Mouse (Mus musculus): ENCODE measurements at regions not wholly inside any gene's neighbourhood (a gene's known extent, or its start where the extent isn't known, plus 50 kb on each side); places are given as distances from the start of the nearest gene placed in this dataset.

DNA sequence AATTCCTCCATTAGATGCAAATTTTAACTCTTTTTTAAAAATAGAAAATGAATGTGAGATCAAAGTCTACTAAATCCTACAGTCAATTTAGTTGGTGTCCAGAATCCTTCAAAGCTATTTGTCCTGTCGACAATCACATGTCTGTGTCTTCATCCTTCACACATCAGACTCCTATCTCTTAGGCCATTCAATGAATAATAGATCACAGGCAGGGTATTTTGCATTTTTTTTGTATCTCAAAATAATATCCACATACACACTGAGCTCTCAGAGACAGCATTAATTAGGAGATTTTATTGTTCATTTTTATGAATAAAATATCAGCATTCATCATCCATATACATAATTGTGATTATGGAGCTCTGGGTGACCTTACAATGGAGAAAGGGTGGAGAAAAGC lies 427.2 kb downstream of the Hao1 start:
- DNase-seq (ENCODE audit: low read depth), result peak; percentile 16
- TF ChIP-seq CTCF (IDR thresholded peaks at IDR 0.05; ENCODE audit: borderline replicate concordance, extremely low read depth, insufficient read depth, insufficient read length) (no peak), POLR2A (IDR thresholded peaks at IDR 0.05; ENCODE audit: borderline replicate concordance, extremely low read depth, insufficient read depth, insufficient read length, poor library complexity, severe bottlenecking) (no peak)

DNA sequence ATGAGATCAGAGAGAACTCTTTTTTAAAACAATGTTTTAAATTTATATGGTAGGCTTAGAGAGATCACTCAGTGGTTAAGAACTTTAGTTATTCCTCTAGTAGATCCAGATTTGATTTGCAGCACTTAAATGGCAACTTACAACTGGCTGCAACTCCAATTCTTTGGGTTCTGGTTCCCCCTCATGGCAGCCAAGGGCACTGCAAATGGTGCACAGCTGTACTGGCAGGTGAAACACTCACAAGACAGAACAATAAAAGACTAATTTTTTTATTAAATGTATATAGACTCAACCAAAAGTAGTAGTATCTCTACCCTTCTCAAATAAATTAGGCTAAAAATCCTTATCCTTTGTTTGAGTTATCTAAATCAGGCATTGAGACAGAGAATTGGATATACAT lies 446.9 kb downstream of the Hao1 start:
- TF ChIP-seq POLR2A (IDR thresholded peaks at IDR 0.05; ENCODE audit: borderline replicate concordance, extremely low read depth, insufficient read depth, insufficient read length, poor library complexity, severe bottlenecking) (no peak), CTCF (IDR thresholded peaks at IDR 0.05; ENCODE audit: borderline replicate concordance, extremely low read depth, insufficient read depth, insufficient read length) (peak; percentile 5; the same call in 1 of the 2 replicates)
- no peak for DNase-seq (ENCODE audit: low read depth)

DNA sequence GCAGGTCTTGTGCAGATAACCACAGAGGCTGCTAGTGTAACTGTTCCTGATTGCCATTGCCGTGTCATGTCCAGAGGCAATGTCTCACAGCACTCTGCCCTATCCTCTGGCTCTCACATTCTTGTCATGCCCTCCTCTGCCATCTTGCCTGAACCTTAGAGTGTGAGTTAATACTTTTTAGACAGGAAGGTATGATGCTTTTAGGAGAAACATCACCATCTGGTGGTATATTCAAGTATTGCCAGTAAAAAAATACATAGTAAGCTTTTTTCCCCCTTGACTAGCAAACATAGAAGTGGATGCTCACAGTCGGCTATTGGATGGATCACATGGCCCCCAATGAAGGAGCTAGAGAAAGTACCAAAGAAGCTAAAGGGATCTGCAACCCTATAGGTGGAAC lies 465.8 kb downstream of the Hao1 start:
- DNase-seq (ENCODE audit: low read depth), result no peak
- no peak for TF ChIP-seq POLR2A (IDR thresholded peaks at IDR 0.05; ENCODE audit: borderline replicate concordance, extremely low read depth, insufficient read depth, insufficient read length, poor library complexity, severe bottlenecking)
- no peak for TF ChIP-seq CTCF (IDR thresholded peaks at IDR 0.05; ENCODE audit: borderline replicate concordance, extremely low read depth, insufficient read depth, insufficient read length)

DNA sequence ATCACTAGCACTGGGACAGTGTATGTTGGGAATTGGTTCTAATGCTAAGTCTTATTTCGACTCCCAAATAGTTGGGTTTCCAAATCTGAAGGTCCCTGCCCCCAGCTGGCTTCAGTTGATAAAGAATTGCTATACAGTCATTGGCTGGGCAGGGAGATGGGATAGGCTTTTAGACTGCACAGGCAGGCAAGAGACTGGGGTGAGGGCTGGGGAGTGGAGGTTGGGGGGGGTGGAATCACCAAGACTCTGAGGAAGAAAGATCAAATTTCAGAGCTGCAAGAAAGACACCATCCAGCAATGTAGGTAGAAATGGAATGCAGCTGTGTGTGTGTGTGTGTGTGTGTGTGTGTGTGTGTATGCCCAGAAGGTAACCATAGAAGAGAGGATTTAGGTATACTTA lies 474.0 kb downstream of the Hao1 start:
- DNase-seq (ENCODE audit: low read depth), result no peak
- no peak for TF ChIP-seq POLR2A (IDR thresholded peaks at IDR 0.05; ENCODE audit: borderline replicate concordance, extremely low read depth, insufficient read depth, insufficient read length, poor library complexity, severe bottlenecking)
- no peak for TF ChIP-seq CTCF (IDR thresholded peaks at IDR 0.05; ENCODE audit: borderline replicate concordance, extremely low read depth, insufficient read depth, insufficient read length)

DNA sequence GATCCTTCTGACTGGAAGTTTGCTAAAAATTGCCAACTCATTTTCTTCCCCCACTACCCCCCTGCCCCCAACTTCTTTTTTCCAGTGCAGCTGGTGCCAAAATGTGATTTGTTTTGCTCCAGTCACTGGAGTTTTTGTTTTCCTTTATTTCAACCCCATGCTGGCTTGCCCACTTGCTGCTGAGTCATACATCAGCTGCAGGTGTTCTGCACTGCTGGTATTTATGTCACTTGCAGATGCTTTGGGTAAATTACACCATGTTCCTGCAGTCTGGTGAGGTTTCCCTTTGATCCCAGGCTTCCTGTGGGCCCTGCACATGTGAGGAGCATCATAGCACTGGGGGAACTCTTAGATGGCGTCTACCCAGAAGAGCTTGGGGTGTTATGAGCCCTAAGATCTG lies 476.2 kb downstream of the Hao1 start:
- peak; percentile 20 for DNase-seq (ENCODE audit: low read depth)
- TF ChIP-seq POLR2A (IDR thresholded peaks at IDR 0.05; ENCODE audit: borderline replicate concordance, extremely low read depth, insufficient read depth, insufficient read length, poor library complexity, severe bottlenecking) (no peak), CTCF (IDR thresholded peaks at IDR 0.05; ENCODE audit: borderline replicate concordance, extremely low read depth, insufficient read depth, insufficient read length) (no peak)

DNA sequence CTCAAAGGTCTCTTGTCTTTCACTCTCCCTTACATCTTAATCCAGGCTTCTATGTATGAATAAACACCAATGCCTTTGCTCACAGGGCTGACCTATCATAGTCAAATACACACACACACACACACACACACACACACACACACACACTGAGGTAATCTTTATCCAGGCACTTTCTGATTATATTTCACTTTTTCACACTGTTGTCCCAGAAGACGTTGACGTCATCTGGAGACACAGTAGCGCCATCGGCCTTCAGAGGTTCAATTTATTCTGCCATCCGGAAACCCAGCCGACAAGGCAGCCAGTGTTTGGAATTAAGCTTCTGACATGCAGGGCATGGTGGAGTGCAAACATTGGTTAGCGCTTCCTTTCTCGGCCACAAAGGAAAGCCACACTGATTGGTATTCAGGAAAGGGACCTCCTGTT lies 486.2 kb downstream of the Hao1 start:
- DNase-seq (ENCODE audit: low read depth), result peak; percentile 83
- no peak for TF ChIP-seq CTCF (IDR thresholded peaks at IDR 0.05; ENCODE audit: borderline replicate concordance, extremely low read depth, insufficient read depth, insufficient read length)
- TF ChIP-seq POLR2A (IDR thresholded peaks at IDR 0.05; ENCODE audit: borderline replicate concordance, extremely low read depth, insufficient read depth, insufficient read length, poor library complexity, severe bottlenecking), result no peak

DNA sequence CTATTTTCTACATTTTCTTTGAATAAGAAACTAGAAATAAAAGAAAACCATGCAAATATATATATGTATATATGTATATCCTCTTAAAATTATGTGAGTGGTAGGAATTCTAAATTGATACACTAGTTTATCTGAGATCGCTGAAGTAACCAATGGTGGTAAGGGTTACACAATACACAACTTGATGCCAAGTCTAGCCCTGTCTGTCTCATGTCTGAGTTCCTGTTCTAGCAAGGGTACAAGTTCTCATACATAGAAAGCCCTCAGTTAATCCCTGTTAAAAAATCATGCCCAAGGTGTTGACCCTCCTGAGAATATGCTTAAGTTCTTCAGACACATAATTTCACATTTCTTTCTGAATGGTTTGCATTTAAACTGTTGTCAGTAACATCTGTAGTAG lies 486.8 kb downstream of the Hao1 start:
- TF ChIP-seq CTCF (IDR thresholded peaks at IDR 0.05; ENCODE audit: borderline replicate concordance, extremely low read depth, insufficient read depth, insufficient read length), result no peak
- no peak for TF ChIP-seq POLR2A (IDR thresholded peaks at IDR 0.05; ENCODE audit: borderline replicate concordance, extremely low read depth, insufficient read depth, insufficient read length, poor library complexity, severe bottlenecking)
- DNase-seq (ENCODE audit: low read depth), result no peak

DNA sequence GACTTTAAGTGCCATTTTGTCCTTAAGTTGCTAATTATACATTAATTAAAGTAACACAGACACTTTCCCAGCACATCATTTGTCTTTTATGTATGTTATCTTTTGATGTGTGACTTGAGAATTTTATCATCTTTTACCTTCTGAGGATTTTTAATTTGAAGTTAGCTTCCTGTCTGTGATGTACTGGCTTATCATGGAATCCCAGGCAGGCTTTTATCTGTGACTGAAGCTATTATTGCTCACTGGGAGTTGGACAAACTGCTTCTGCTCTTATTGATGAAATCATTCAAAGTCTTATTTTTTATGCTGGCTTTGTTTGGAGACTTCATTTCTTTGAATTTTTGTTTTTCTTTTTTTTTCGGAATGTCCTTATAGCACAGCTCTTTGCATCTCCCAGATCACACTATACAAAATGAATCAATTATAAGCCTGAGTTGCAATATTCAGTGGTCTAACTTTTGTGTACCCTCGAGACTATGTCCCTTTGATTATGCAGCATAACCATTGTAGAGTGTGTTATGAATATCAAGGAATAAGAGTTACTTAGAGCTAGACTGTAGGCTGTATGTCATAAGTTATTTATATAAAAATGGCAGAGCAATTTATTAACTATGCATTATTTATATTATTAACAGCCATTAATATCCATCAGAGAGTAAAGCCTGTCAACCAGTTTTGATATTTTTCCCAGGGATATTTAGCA lies 494.1 kb downstream of the Hao1 start:
- TF ChIP-seq CTCF (IDR thresholded peaks at IDR 0.05; ENCODE audit: borderline replicate concordance, extremely low read depth, insufficient read depth, insufficient read length), result no peak
- no peak for TF ChIP-seq POLR2A (IDR thresholded peaks at IDR 0.05; ENCODE audit: borderline replicate concordance, extremely low read depth, insufficient read depth, insufficient read length, poor library complexity, severe bottlenecking)
- peak; percentile 25 for DNase-seq (ENCODE audit: low read depth)

DNA sequence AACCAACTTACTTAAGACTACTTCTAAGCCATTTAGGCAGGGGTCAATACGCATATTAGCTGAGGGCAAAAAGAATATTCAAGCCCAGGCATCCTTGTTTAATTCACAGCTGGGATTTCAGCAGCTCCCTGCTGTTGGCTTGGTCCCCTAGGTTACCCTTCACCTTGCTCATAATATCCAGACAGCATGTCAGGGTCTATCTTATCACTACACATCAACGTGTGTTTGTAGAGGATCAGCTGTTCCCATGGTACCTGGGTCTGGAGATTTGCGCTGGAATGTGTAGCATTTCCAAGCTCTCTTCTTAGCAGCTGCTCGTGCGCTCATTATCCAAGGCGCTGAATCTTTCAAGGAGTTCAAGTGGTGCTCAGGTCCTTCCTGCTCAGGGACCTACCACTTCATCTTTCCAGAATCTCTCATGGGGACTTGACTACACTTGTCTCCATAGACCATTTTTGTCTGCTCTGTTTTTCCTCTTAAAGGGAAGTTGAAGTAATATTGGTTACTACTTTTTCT lies 484.5 kb downstream of the Bmp2 start:
- TF ChIP-seq CTCF (IDR thresholded peaks at IDR 0.05; ENCODE audit: borderline replicate concordance, extremely low read depth, insufficient read depth, insufficient read length) (no peak), POLR2A (IDR thresholded peaks at IDR 0.05; ENCODE audit: borderline replicate concordance, extremely low read depth, insufficient read depth, insufficient read length, poor library complexity, severe bottlenecking) (no peak)

DNA sequence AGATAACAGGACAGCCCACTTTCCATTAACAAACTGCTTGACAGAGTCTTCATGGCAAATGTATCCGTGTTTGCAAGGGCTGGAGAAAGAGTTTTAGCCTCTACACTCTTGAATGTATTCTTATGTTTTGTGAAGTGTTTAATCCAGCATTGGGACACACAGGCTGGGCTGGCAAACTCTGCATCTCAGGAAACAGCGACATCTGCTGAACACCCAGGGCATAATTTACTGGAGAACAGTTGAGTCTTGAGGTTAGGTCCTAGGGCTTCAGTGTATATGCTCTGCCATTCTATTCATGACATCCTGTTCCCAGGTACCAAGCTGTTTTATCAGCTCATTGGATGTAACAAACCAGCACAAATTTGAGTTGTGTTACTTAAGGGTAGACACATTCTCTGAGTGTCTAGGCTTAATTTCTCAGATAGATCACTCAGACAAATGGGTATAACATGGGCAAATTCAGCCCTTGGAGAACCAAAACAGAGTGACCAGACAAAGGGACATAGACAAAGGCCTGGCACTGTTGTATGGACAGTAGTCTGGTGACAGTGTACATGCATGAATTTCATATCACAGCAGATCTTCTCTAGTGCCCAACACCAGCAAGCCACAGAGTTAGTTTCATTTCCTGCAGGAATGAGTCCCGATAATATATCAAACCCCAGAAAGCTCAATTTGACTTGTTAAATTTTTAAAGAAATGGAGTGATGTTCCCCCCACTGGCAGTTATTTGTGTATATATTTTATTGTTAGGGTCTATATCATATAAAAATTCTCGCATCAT lies 477.9 kb downstream of the Bmp2 start:
- peak; percentile 66 for DNase-seq (ENCODE audit: low read depth)
- TF ChIP-seq POLR2A (IDR thresholded peaks at IDR 0.05; ENCODE audit: borderline replicate concordance, extremely low read depth, insufficient read depth, insufficient read length, poor library complexity, severe bottlenecking) (no peak), CTCF (IDR thresholded peaks at IDR 0.05; ENCODE audit: borderline replicate concordance, extremely low read depth, insufficient read depth, insufficient read length) (peak; percentile 69; the same call in 1 of the 2 replicates)

More for the DNA sequence above, 484.5 kb downstream of the Bmp2 start:
- DNase-seq (ENCODE audit: low read depth), result peak; percentile 31

DNA sequence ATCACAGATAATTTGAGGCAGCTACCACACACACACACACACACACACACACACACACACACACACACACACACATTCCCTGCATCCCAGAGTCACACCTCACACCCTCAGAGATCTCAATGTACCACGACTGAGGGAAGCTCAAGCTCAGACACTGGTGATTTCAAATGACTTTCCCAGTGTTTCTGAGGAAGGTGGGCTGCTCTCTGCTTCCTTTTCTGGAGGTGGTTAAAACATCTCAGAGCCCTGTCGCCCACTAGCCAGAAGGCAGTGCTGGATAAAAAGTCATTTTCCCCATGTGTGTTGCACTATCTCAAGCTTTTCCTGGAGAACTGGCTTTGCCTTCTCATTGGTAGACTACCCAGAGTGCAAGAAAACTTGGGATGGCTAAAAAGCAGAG lies 477.2 kb downstream of the Bmp2 start:
- TF ChIP-seq CTCF (IDR thresholded peaks at IDR 0.05; ENCODE audit: borderline replicate concordance, extremely low read depth, insufficient read depth, insufficient read length) (no peak), POLR2A (IDR thresholded peaks at IDR 0.05; ENCODE audit: borderline replicate concordance, extremely low read depth, insufficient read depth, insufficient read length, poor library complexity, severe bottlenecking) (no peak)
- no peak for DNase-seq (ENCODE audit: low read depth)

All from brain, embryonic 14.5 days (tissue).